Mouse (Mus musculus) neural tube, embryonic 13.5 days (tissue): ENCODE results near the gene Acvr1. TPM values are rescaled to one million over a fixed set of nuclear protein-coding genes. Genes with fewer than 3 reads are reported as not detected.

Experiments used
- ATAC-seq: fragments of 200-750 bp; cut with Nextera tagmentation; 2 replicates; pipeline ENCODE4 v1.8.0; 2017; ENCODE audit warnings: low read depth, mild to moderate bottlenecking, moderate TSS enrichment, moderate library complexity
- H3K27ac ChIP-seq: fragments of 300-500 bp; sonication (generic); replicated peaks from 2 replicates; pipeline ENCODE4 v1.5.1; 2015; ENCODE audit warnings: moderate library complexity, mild to moderate bottlenecking, inconsistent platforms
- H3K27me3 ChIP-seq: fragments of 300-500 bp; sonication (generic); 2 replicates; pipeline ENCODE4 v1.6.1; 2015; ENCODE audit warnings: mild to moderate bottlenecking, inconsistent platforms
- H3K36me3 ChIP-seq: fragments of 300-500 bp; sonication (generic); 2 replicates; pipeline ENCODE4 v1.6.1; 2015; ENCODE audit warnings: mild to moderate bottlenecking, inconsistent platforms
- H3K4me1 ChIP-seq: fragments of 300-500 bp; sonication (generic); replicated peaks from 2 replicates; pipeline ENCODE4 v1.6.1; 2015; ENCODE audit warnings: inconsistent platforms
- H3K4me2 ChIP-seq: fragments of 300-500 bp; sonication (generic); 2 replicates; pipeline ENCODE4 v1.6.1; 2015; ENCODE audit warnings: inconsistent platforms, mild to moderate bottlenecking, moderate library complexity
- H3K4me3 ChIP-seq: fragments of 300-500 bp; sonication (generic); 2 replicates; pipeline ENCODE4 v1.5.1; 2015; ENCODE audit warnings: mild to moderate bottlenecking, inconsistent platforms
- H3K9ac ChIP-seq: fragments of 300-500 bp; sonication (generic); 2 replicates; pipeline ENCODE4 v1.6.1; 2015; ENCODE audit warnings: moderate library complexity, mild to moderate bottlenecking, inconsistent platforms
- H3K9me3 ChIP-seq: fragments of 300-500 bp; sonication (generic); 2 replicates; pipeline ENCODE4 v1.6.1; 2016; ENCODE audit warnings: inconsistent platforms
- WGBS: fragments of 180-500 bp; shearing (Covaris S2); methylation state at CpG from one replicate; pipeline ENCODE4 v1.1.7; 2015; 5-methylcytosine and 5-hydroxymethylcytosine counted together
- polyA plus RNA-seq: library from polyadenylated mRNA; unstranded; fragments of >200 nt; fragmentation: Nextera tagmentation; extraction: Ambion mirVana; gene quantifications from 2 replicates; pipeline ENCODE4 v1.2.1, GENCODE M21; 2015

Gene Acvr1
- 4.4 and 5.4 TPM in 2 replicates for polyA plus RNA-seq

GRCm38 (mm10) chr2:58567066-58567810 lies at the start of gene Acvr1, which contains the start of gene Upp2:
Acvr1 (minus strand) TSS chr2:58567157.
Upp2 (plus strand) TSS chr2:58567298.
- no peaks in the 10 kb centered on the region for H3K27me3 ChIP-seq
- H3K9me3 ChIP-seq: no peaks in the 10 kb centered on the region
- H3K9ac ChIP-seq: peak within 1 kb of the TSS; percentile 97
- peak within 1 kb of the TSS; percentile 99 for H3K27ac ChIP-seq
- H3K4me3 ChIP-seq: peak within 1 kb of the TSS; percentile 90
- peaks cover 56% of the 10 kb centered on the region for H3K4me1 ChIP-seq
- 2% methylated on average over 32 of the region's 80 CpGs for WGBS
- H3K4me2 ChIP-seq: peak within 1 kb of the TSS; percentile 77
- ATAC-seq: peak; percentile 96
- no peaks in the 10 kb centered on the region for H3K36me3 ChIP-seq

DNA sequence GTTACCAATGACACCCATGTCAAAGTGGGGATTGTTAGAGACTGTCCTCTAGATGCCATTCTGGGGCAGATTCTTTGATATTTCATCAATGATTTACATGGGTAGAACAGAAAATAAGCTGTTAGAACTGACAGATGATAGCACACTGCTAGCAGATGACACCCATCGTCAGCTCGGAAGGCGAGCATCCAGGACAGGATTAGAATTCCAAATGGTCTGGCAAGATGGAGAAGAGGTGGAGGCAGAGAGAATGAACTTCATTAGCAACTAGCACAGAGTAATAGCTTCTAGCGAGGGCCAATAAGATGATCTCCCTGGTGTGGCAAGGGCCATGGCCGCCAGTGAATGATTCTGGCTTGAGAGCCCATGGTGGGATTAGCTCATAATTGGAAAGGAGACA lies 48.8 kb upstream of the Acvr1 start:
- 91% methylated on average over 5 of the region's 5 CpGs for WGBS

GRCm38 (mm10) chr2:58614851-58615250 lies 47.9 kb upstream of the Acvr1 start:
- ATAC-seq: no peak
- no peak overlapping the region for H3K9ac ChIP-seq
- H3K27ac ChIP-seq: no peak overlapping the region
- no peak overlapping the region for H3K4me2 ChIP-seq
- H3K4me1 ChIP-seq: no peaks in the 10 kb centered on the region
- WGBS: 97% methylated on average over 8 of the region's 8 CpGs
- no peaks in the 10 kb centered on the region for H3K27me3 ChIP-seq
- H3K4me3 ChIP-seq: no peak overlapping the region
- H3K9me3 ChIP-seq: no peaks in the 10 kb centered on the region
- no peaks in the 10 kb centered on the region for H3K36me3 ChIP-seq

More for the DNA sequence above, 48.8 kb upstream of the Acvr1 start:
- no peak for ATAC-seq
- H3K36me3 ChIP-seq: no peaks in the 10 kb centered on the region
- no peak overlapping the region for H3K27ac ChIP-seq
- no peaks in the 10 kb centered on the region for H3K4me1 ChIP-seq
- no peaks in the 10 kb centered on the region for H3K27me3 ChIP-seq
- H3K4me2 ChIP-seq: no peak overlapping the region
- H3K9ac ChIP-seq: no peak overlapping the region
- no peaks in the 10 kb centered on the region for H3K9me3 ChIP-seq
- no peak overlapping the region for H3K4me3 ChIP-seq

GRCm38 (mm10) chr2:58613720-58614119 lies 46.8 kb upstream of the Acvr1 start:
- no peak overlapping the region for H3K27ac ChIP-seq
- ATAC-seq: no peak
- WGBS: 91% methylated on average over 3 of the region's 3 CpGs

GRCm38 (mm10) chr2:58604791-58605190 lies 37.8 kb upstream of the Acvr1 start:
- H3K9me3 ChIP-seq: no peaks in the 10 kb centered on the region
- no peak overlapping the region for H3K9ac ChIP-seq
- no peak overlapping the region for H3K4me3 ChIP-seq
- no peak overlapping the region for H3K27ac ChIP-seq
- 97% methylated on average over 3 of the region's 3 CpGs for WGBS
- no peaks in the 10 kb centered on the region for H3K4me1 ChIP-seq
- no peak overlapping the region for H3K4me2 ChIP-seq
- H3K36me3 ChIP-seq: no peaks in the 10 kb centered on the region
- no peak for ATAC-seq
- H3K27me3 ChIP-seq: no peaks in the 10 kb centered on the region

More at GRCm38 (mm10) chr2:58613720-58614119, 46.8 kb upstream of the Acvr1 start:
- H3K9me3 ChIP-seq: no peaks in the 10 kb centered on the region
- no peaks in the 10 kb centered on the region for H3K36me3 ChIP-seq
- H3K27me3 ChIP-seq: no peaks in the 10 kb centered on the region
- H3K9ac ChIP-seq: no peak overlapping the region
- no peak overlapping the region for H3K4me3 ChIP-seq
- H3K4me1 ChIP-seq: no peaks in the 10 kb centered on the region
- H3K4me2 ChIP-seq: no peak overlapping the region

DNA sequence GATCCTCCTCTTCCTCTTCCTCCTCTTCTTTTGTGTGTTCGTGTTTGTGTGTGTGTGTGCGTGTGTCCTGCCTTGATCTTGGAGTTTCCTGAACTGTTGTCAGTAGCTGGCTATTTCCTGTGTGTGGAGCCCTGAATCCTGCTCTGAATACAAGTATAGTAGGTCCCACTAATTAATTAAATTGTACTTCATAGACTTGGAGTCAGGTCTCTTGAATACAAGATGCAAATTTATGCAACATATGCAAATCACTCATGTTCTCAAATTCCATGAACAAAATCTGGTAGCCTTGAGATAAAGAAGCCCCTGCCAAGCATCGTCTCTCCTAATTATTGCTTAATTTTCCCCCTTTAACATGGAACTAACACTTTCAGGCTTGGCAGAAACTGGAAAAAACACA lies 36.4 kb upstream of the Acvr1 start:
- no peaks in the 10 kb centered on the region for H3K9me3 ChIP-seq
- H3K4me3 ChIP-seq: no peak overlapping the region
- no peak for ATAC-seq
- H3K36me3 ChIP-seq: no peaks in the 10 kb centered on the region
- no peak overlapping the region for H3K4me2 ChIP-seq
- WGBS: 87% methylated on average over 3 of the region's 3 CpGs
- H3K4me1 ChIP-seq: no peaks in the 10 kb centered on the region
- no peak overlapping the region for H3K9ac ChIP-seq
- no peak overlapping the region for H3K27ac ChIP-seq
- H3K27me3 ChIP-seq: no peaks in the 10 kb centered on the region

- Histone ChIP-seq H3K9me3 (no peaks in the 10 kb centered on the region), H3K36me3 (no peaks in the 10 kb centered on the region), H3K4me3 (no peak overlapping the region), H3K4me2 (no peak overlapping the region), H3K9ac (no peak overlapping the region), H3K27ac (no peak overlapping the region), H3K27me3 (no peaks in the 10 kb centered on the region), H3K4me1 (no peaks in the 10 kb centered on the region)
- no peak for ATAC-seq
- 80% methylated on average over 4 of the region's 4 CpGs for WGBS
These were observed 34.4 kb upstream of the Acvr1 start for GRCm38 (mm10) chr2:58601382-58601781.

DNA sequence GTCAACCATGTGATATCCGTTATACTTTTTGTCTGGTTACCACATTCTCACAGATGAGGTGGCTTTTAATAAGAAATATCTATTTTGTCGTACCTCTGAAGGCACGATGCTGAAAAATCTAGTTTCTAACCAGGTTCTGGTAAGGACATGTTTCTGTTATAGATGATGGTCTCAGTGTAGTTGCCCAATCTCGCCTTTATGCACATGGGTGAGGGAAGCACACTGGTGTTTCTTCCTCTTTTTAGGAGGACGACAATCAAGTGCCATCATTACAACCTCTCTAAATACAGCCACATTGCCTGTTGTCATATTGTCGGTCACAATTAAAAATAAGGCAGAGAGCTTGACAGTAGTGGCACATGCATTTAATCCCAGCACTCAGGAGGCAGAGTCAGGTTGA lies 32.7 kb upstream of the Acvr1 start:
- H3K4me1 ChIP-seq: no peaks in the 10 kb centered on the region
- H3K4me2 ChIP-seq: no peak overlapping the region
- no peaks in the 10 kb centered on the region for H3K27me3 ChIP-seq
- no peaks in the 10 kb centered on the region for H3K9me3 ChIP-seq
- no peaks in the 10 kb centered on the region for H3K36me3 ChIP-seq
- no peak overlapping the region for H3K27ac ChIP-seq
- WGBS: 95% methylated on average over 6 of the region's 6 CpGs
- H3K4me3 ChIP-seq: no peak overlapping the region
- ATAC-seq: no peak
- H3K9ac ChIP-seq: no peak overlapping the region

DNA sequence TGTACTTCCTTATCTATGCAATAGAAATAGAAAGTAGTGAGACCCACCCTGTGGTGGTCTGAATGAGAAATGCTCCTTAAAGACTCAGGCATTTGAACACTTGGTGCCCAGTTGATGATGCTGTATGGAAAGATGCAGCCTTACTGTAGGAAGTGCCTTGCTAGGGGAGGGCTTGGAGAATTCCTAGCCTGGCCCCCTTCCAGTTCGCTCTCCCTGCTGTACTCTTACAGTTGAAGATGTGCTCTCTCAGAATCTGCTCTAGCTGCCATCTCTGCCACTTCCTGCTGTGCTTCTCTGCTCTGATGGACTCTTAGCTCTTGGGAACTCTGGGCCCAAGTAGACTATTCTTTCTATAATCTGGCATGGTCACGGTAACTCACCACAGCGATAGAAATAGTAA lies 30.6 kb upstream of the Acvr1 start:
- no peaks in the 10 kb centered on the region for H3K9me3 ChIP-seq
- no peaks in the 10 kb centered on the region for H3K4me1 ChIP-seq
- H3K27ac ChIP-seq: no peak overlapping the region
- WGBS: 90% methylated on average over 3 of the region's 3 CpGs
- no peak overlapping the region for H3K4me3 ChIP-seq
- no peak overlapping the region for H3K9ac ChIP-seq
- no peak for ATAC-seq
- H3K36me3 ChIP-seq: no peaks in the 10 kb centered on the region
- no peak overlapping the region for H3K4me2 ChIP-seq
- no peaks in the 10 kb centered on the region for H3K27me3 ChIP-seq

DNA sequence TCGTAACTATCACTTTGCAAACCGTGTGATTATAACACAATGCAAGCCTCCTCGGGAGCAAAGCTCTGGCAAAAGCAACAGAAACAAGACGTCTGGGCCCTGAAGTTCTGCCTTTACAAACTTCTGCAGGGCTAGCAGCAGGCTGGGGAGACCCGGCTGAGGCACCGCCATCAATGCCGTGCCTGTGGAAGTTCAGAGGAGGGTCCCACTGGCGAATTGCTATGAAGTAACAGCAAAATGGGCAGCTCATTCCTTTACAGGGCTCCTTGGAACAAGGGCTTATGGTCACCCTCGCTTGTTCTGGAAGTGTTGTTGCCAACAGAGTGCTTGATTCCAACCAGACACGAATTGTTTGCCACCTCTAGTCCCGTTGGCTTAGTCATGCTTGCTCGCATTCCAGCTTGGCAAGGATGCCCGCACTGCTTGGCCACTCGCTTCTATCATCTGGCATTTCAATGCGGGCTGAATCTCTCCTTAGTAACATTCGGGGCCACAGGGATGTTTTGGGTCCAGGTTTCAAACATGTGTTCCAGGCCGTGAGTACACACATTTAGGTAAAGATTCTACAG lies 29.9 kb upstream of the Acvr1 start:
- Histone ChIP-seq H3K9ac (no peak overlapping the region), H3K9me3 (no peaks in the 10 kb centered on the region), H3K4me3 (no peak overlapping the region), H3K4me1 (no peaks in the 10 kb centered on the region), H3K27me3 (no peaks in the 10 kb centered on the region), H3K4me2 (no peak overlapping the region), H3K27ac (no peak overlapping the region), H3K36me3 (no peaks in the 10 kb centered on the region)
- ATAC-seq: no peak
- WGBS: 84% methylated on average over 17 of the region's 17 CpGs

DNA sequence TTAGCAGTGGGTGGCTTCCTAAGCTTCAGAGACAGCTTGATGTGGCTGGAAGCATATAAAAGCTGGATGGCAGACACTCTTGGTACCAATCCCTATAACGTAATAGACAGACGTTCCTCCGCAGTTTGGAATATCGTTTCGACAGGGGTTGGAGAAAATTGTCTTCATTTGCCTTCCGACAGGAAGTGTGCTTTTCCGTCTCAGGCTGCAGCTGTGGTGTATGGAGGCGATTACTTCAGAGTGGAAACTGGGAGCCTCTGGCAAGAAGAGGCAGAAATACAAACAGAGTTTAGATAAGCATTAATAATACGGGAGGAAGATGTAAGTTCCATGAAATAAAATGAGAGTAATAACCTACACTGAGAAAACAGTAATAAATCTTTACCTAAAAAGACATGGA lies 28.4 kb upstream of the Acvr1 start:
- Histone ChIP-seq H3K27ac (no peak overlapping the region), H3K9me3 (no peaks in the 10 kb centered on the region), H3K36me3 (no peaks in the 10 kb centered on the region), H3K4me2 (no peak overlapping the region), H3K4me3 (no peak overlapping the region), H3K9ac (no peak overlapping the region), H3K4me1 (no peaks in the 10 kb centered on the region), H3K27me3 (no peaks in the 10 kb centered on the region)
- no peak for ATAC-seq
- 78% methylated on average over 9 of the region's 9 CpGs for WGBS

GRCm38 (mm10) chr2:58590055-58590454 lies 23.1 kb upstream of the Acvr1 start:
- no peaks in the 10 kb centered on the region for H3K4me1 ChIP-seq
- no peak overlapping the region for H3K4me2 ChIP-seq
- H3K27me3 ChIP-seq: no peaks in the 10 kb centered on the region
- no peak overlapping the region for H3K27ac ChIP-seq
- no peak for ATAC-seq
- H3K4me3 ChIP-seq: no peak overlapping the region
- no peaks in the 10 kb centered on the region for H3K36me3 ChIP-seq
- WGBS: 100% methylated on average over 1 of the region's 1 CpGs
- no peak overlapping the region for H3K9ac ChIP-seq
- no peaks in the 10 kb centered on the region for H3K9me3 ChIP-seq

DNA sequence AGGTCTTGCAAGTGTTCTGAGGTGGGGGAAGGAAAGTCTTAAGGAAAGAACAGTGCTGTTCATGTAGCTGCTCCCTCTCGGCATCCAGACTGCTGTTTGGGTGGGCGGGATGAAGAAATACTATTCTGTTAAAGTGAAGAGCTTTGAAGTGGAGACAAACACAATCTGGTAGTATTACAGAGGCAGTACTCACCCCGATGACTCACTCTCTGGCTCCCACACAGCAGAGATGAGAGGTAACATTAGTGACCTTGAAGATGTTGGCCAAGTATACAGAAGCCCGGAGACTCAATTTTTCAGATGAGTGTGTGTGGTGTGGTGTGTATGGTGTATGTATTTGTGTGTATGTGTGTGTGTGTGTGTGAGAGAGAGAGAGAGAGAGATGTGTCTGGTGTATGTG lies 22.7 kb upstream of the Acvr1 start:
- Histone ChIP-seq H3K4me1 (no peaks in the 10 kb centered on the region), H3K27me3 (no peaks in the 10 kb centered on the region), H3K4me3 (no peak overlapping the region), H3K27ac (no peak overlapping the region), H3K9ac (no peak overlapping the region), H3K4me2 (no peak overlapping the region), H3K9me3 (no peaks in the 10 kb centered on the region), H3K36me3 (no peaks in the 10 kb centered on the region)
- WGBS: 77% methylated on average over 4 of the region's 4 CpGs
- no peak for ATAC-seq
